Mouse (Mus musculus): Measurements from ENCODE around the gene Krt75. TPM values are rescaled to one million over a fixed set of nuclear protein-coding genes. Genes with fewer than 3 reads are reported as not detected.
"Not testable (repeated sequence)": the region's sequence is repeated elsewhere in the genome, so short reads cannot be mapped to it uniquely, and the experiment has no call there.

Krt75 gene
- polyA plus RNA-seq, 1 experiment from 2014 or later = 0.17 TPM

- H3K27me3 ChIP-seq (ENCODE audit: control insufficient read depth, insufficient read depth, low read length) = 0 out of 2 replicates have a peak, but pooled peaks cover 3% of the 10 kb centered on the region
- ATAC-seq (replicated peaks; ENCODE audit: extremely low read depth, insufficient read depth, low FRiP score) = no peak
- 76% methylated on average over 7 of the region's 7 CpGs for WGBS
- no peak within 1 kb of the TSS for H3K27ac ChIP-seq (ENCODE audit: low read length)
- H3K4me2 ChIP-seq (ENCODE audit: low read depth, low read length) = no peak within 1 kb of the TSS
- H3K9me3 ChIP-seq (replicated peaks; ENCODE audit: control insufficient read depth, low read length) = no peaks in the 10 kb centered on the region
- H3K4me1 ChIP-seq (ENCODE audit: control insufficient read depth, insufficient read depth, low read length) = no peaks in the 10 kb centered on the region
- no peaks in the 10 kb centered on the region for H3K36me3 ChIP-seq (ENCODE audit: control insufficient read depth, insufficient read depth)
- no peak within 1 kb of the TSS for H3K4me3 ChIP-seq (ENCODE audit: low read length)
- no peak within 1 kb of the TSS for H3K9ac ChIP-seq (ENCODE audit: low read length)
Measured at GRCm38 (mm10) chr15:101532720-101533119, 41.0 kb downstream of the Krt75 start, which contains the start of gene Krt84. Krt84 (minus strand) TSS chr15:101532820.

- H3K27ac ChIP-seq (ENCODE audit: low read length) = no peak overlapping the region
- no peak overlapping the region for H3K9ac ChIP-seq (ENCODE audit: low read length)
- ATAC-seq (replicated peaks; ENCODE audit: extremely low read depth, insufficient read depth, low FRiP score) = no peak
- no peaks in the 10 kb centered on the region for H3K9me3 ChIP-seq (replicated peaks; ENCODE audit: control insufficient read depth, low read length)
- H3K4me2 ChIP-seq (ENCODE audit: low read depth, low read length) = no peak overlapping the region
- WGBS = 65% methylated on average over 4 of the region's 4 CpGs
- H3K4me1 ChIP-seq (ENCODE audit: control insufficient read depth, insufficient read depth, low read length) = no peaks in the 10 kb centered on the region
- H3K27me3 ChIP-seq (ENCODE audit: control insufficient read depth, insufficient read depth, low read length) = peaks cover 5% of the 10 kb centered on the region
- no peaks in the 10 kb centered on the region for H3K36me3 ChIP-seq (ENCODE audit: control insufficient read depth, insufficient read depth)
- no peak overlapping the region for H3K4me3 ChIP-seq (ENCODE audit: low read length)
Measured at GRCm38 (mm10) chr15:101522556-101523232, 51.0 kb downstream of the Krt75 start.

- ATAC-seq (replicated peaks; ENCODE audit: extremely low read depth, insufficient read depth, low FRiP score) = no peak
- no peak overlapping the region for H3K27ac ChIP-seq (ENCODE audit: low read length)
Measured at GRCm38 (mm10) chr15:101519792-101520191, 53.9 kb downstream of the Krt75 start.

GRCm38 (mm10) chr15:101517161-101517560, 56.5 kb downstream of the Krt75 start, which contains the start of gene Gm49425:
Gm49425 (minus strand) TSS chr15:101517261.
- H3K36me3 ChIP-seq (ENCODE audit: control insufficient read depth, insufficient read depth); H3K4me1 ChIP-seq (ENCODE audit: control insufficient read depth, insufficient read depth, low read length); H3K27ac ChIP-seq (ENCODE audit: low read length); H3K4me2 ChIP-seq (ENCODE audit: low read depth, low read length); H3K9me3 ChIP-seq (replicated peaks; ENCODE audit: control insufficient read depth, low read length); H3K9ac ChIP-seq (ENCODE audit: low read length); H3K27me3 ChIP-seq (ENCODE audit: control insufficient read depth, insufficient read depth, low read length); H3K4me3 ChIP-seq (ENCODE audit: low read length); ATAC-seq (replicated peaks; ENCODE audit: extremely low read depth, insufficient read depth, low FRiP score): not testable (repeated sequence)
- 64% methylated on average over 2 of the region's 2 CpGs for WGBS

More at GRCm38 (mm10) chr15:101519792-101520191, 53.9 kb downstream of the Krt75 start:
- 8% methylated on average over 2 of the region's 2 CpGs for WGBS
- Histone ChIP-seq H3K9me3 (replicated peaks; ENCODE audit: control insufficient read depth, low read length) (peaks cover 4% of the 10 kb centered on the region; the same call in 1 of the 2 replicates), H3K4me2 (ENCODE audit: low read depth, low read length) (no peak overlapping the region), H3K4me3 (ENCODE audit: low read length) (no peak overlapping the region), H3K36me3 (ENCODE audit: control insufficient read depth, insufficient read depth) (no peaks in the 10 kb centered on the region), H3K9ac (ENCODE audit: low read length) (no peak overlapping the region), H3K4me1 (ENCODE audit: control insufficient read depth, insufficient read depth, low read length) (no peaks in the 10 kb centered on the region), H3K27me3 (ENCODE audit: control insufficient read depth, insufficient read depth, low read length) (peaks cover 5% of the 10 kb centered on the region)

Small RNA genes within 50 kb of the gene (microRNA-seq; reads per million reads assigned to microRNA genes)
- not detected for gene Gm44393
- not detected for gene Gm44460

Other genes starting within 250 kb of the Krt75 start
- 8.7 and 9.0 TPM in 2 replicates for gene Krt80, start 203.7 kb downstream of the Krt75 start, polyA plus RNA-seq (2015; fragmentation: Nextera tagmentation; extraction: Ambion mirVana)
- gene Krt7, start 162.9 kb downstream of the Krt75 start, polyA plus RNA-seq (2015; fragmentation: Nextera tagmentation; extraction: Ambion mirVana) = 19.6 and 28.9 TPM in 2 replicates
- 0.14 TPM in 1 of 2 replicates, not detected in the other for gene Krt87, start 135.1 kb downstream of the Krt75 start, polyA plus RNA-seq (2015; fragmentation: Nextera tagmentation; extraction: Ambion mirVana)
- not detected in 2 replicates for gene Krt88, start 126.2 kb downstream of the Krt75 start, polyA plus RNA-seq (2015; fragmentation: Nextera tagmentation; extraction: Ambion mirVana)
- gene Krt81, start 110.2 kb downstream of the Krt75 start, polyA plus RNA-seq (2015; fragmentation: Nextera tagmentation; extraction: Ambion mirVana) = not detected in 2 replicates
- gene Krt86, start 100.4 kb downstream of the Krt75 start, polyA plus RNA-seq (2015; fragmentation: Nextera tagmentation; extraction: Ambion mirVana) = not detected in 2 replicates
- gene Krt83, start 82.4 kb downstream of the Krt75 start, polyA plus RNA-seq (2015; fragmentation: Nextera tagmentation; extraction: Ambion mirVana) = 0.25 TPM in 1 of 2 replicates, not detected in the other
- gene Gm49425, start 56.6 kb downstream of the Krt75 start, polyA plus RNA-seq (2015; fragmentation: Nextera tagmentation; extraction: Ambion mirVana) = not detected in 2 replicates
- not detected in 2 replicates for gene Krt84, start 41.1 kb downstream of the Krt75 start, polyA plus RNA-seq (2015; fragmentation: Nextera tagmentation; extraction: Ambion mirVana)
- not detected in 2 replicates for gene Krt82, start 23.2 kb downstream of the Krt75 start, polyA plus RNA-seq (2015; fragmentation: Nextera tagmentation; extraction: Ambion mirVana)
- gene Krt90, start 11.0 kb downstream of the Krt75 start, polyA plus RNA-seq (2015; fragmentation: Nextera tagmentation; extraction: Ambion mirVana) = not detected in 2 replicates
- not detected in 2 replicates for gene Gm5414, start 54.3 kb upstream of the Krt75 start, polyA plus RNA-seq (2015; fragmentation: Nextera tagmentation; extraction: Ambion mirVana)
- gene Gm5478, start 73.5 kb upstream of the Krt75 start, polyA plus RNA-seq (2015; fragmentation: Nextera tagmentation; extraction: Ambion mirVana) = not detected in 2 replicates
- gene Krt6b, start 106.4 kb upstream of the Krt75 start, polyA plus RNA-seq (2015; fragmentation: Nextera tagmentation; extraction: Ambion mirVana) = 0.28 TPM in 1 of 2 replicates, not detected in the other
- gene Krt6a, start 120.4 kb upstream of the Krt75 start, polyA plus RNA-seq (2015; fragmentation: Nextera tagmentation; extraction: Ambion mirVana) = 0.62 TPM in 2 replicates
- 11.4 and 17.2 TPM in 2 replicates for gene Krt5, start 139.0 kb upstream of the Krt75 start, polyA plus RNA-seq (2015; fragmentation: Nextera tagmentation; extraction: Ambion mirVana)
- gene Krt71, start 169.2 kb upstream of the Krt75 start, polyA plus RNA-seq (2015; fragmentation: Nextera tagmentation; extraction: Ambion mirVana) = 0.07 TPM in 1 of 2 replicates, not detected in the other
- 0.21 TPM in 1 of 2 replicates, not detected in the other for gene Krt72, start 212.6 kb upstream of the Krt75 start, polyA plus RNA-seq (2015; fragmentation: Nextera tagmentation; extraction: Ambion mirVana)
- not detected in 2 replicates for gene Krt73, start 228.4 kb upstream of the Krt75 start, polyA plus RNA-seq (2015; fragmentation: Nextera tagmentation; extraction: Ambion mirVana)
- gene Krt2, start 244.3 kb upstream of the Krt75 start, polyA plus RNA-seq (2015; fragmentation: Nextera tagmentation; extraction: Ambion mirVana) = not detected in 2 replicates

Data from heart, embryonic 16.5 days (tissue).